Comparison of ENCODE assay signal across 10 mouse cellular contexts in genomic region chr2:167136909-167137308, GRCm38 (mm10). TPM values are rescaled to one million over a fixed set of nuclear protein-coding genes. Genes with fewer than 3 reads are reported as not detected.
DNase-seq lines count a peak whose midpoint lies in the region; ATAC-seq lines count a peak whose summit lies in the region.
"Had no signal": no experiment of that assay in that cellular context is flagged by ENCODE, and none has a peak within 500 bp of the region (broad histone marks: within the 10 kb centered on the region; RNA-seq: fewer than 3 reads in every experiment).

No protein-coding gene starts in this region.

- no peaks in the 10 kb centered on the region for H3K27me3 ChIP-seq in neural tube, embryonic 15.5 days (replicated peaks)
- no peaks in the 10 kb centered on the region for H3K27me3 ChIP-seq in kidney, embryonic 15.5 days

- DNase-seq in cerebellum, postnatal 4 days (ENCODE audit: low spot score in 2 of 2), result peak; percentile 64 to 76
- peak; percentile 90 for DNase-seq in frontal cortex, postnatal 14 days (ENCODE audit: low spot score in 2 of 2)
- peak; percentile 88 for DNase-seq in layer of hippocampus, postnatal 36 days
- DNase-seq in gastrocnemius, postnatal 25 days, result no peak

- no peaks in the 10 kb centered on the region for H3K36me3 ChIP-seq in neural tube, embryonic 15.5 days
- H3K36me3 ChIP-seq in kidney, embryonic 15.5 days, result no peaks in the 10 kb centered on the region
- H3K36me3 ChIP-seq: heart, embryonic 13.5 days; limb, embryonic 13.5 days had no signal

- peak overlapping the region; percentile 60 for H3K27ac ChIP-seq in neural tube, embryonic 15.5 days (replicated peaks)
- H3K27ac ChIP-seq in kidney, embryonic 15.5 days, result no peak overlapping the region
- H3K27ac ChIP-seq: heart, embryonic 13.5 days; limb, embryonic 13.5 days had no signal

- ATAC-seq in neural tube, embryonic 15.5 days (ENCODE audit: low FRiP score), result peak; percentile 78
- no peak for ATAC-seq in kidney, embryonic 15.5 days (replicated peaks; ENCODE audit: low FRiP score)
- no peak for ATAC-seq in erythroid progenitor cell, adult 5-6 weeks (replicated peaks; ENCODE audit: low FRiP score, poor library complexity, severe bottlenecking)
- ATAC-seq in megakaryocyte, adult 5-6 weeks (ENCODE audit: poor library complexity, severe bottlenecking), result no peak

- H3K4me3 ChIP-seq in neural tube, embryonic 15.5 days (replicated peaks), result no peak overlapping the region
- H3K4me3 ChIP-seq in kidney, embryonic 15.5 days (replicated peaks), result no peak overlapping the region
- H3K4me3 ChIP-seq: heart, embryonic 13.5 days; limb, embryonic 13.5 days had no signal

- 0 out of 2 replicates have a peak overlapping the region, but pooled peaks have one; percentile 17 for H3K9ac ChIP-seq in neural tube, embryonic 15.5 days (replicated peaks)
- no peak overlapping the region for H3K9ac ChIP-seq in kidney, embryonic 15.5 days
- H3K9ac ChIP-seq: heart, embryonic 13.5 days; limb, embryonic 13.5 days had no signal

- 22% methylated on average over 14 of the region's 14 CpGs for WGBS in neural tube, embryonic 15.5 days
- WGBS in kidney, embryonic 15.5 days, result 73% methylated on average over 14 of the region's 14 CpGs

- H3K4me1 ChIP-seq in neural tube, embryonic 15.5 days, result peaks cover 19% of the 10 kb centered on the region
- H3K4me1 ChIP-seq in kidney, embryonic 15.5 days, result peaks cover 9% of the 10 kb centered on the region; the same call in 1 of the 2 replicates
- H3K4me1 ChIP-seq: limb, embryonic 13.5 days had no signal

- H3K4me2 ChIP-seq in neural tube, embryonic 15.5 days, result peak overlapping the region; percentile 25
- no peak overlapping the region for H3K4me2 ChIP-seq in kidney, embryonic 15.5 days
- H3K4me2 ChIP-seq: heart, embryonic 13.5 days; limb, embryonic 13.5 days had no signal

- no peaks in the 10 kb centered on the region for H3K9me3 ChIP-seq in neural tube, embryonic 15.5 days (replicated peaks)
- H3K9me3 ChIP-seq in kidney, embryonic 15.5 days (replicated peaks), result no peaks in the 10 kb centered on the region
- H3K9me3 ChIP-seq: heart, embryonic 13.5 days; limb, embryonic 13.5 days had no signal

RNA-seq across cellular contexts. Expression of gene Kcnb1, which starts 53.0 kb away (rescaled TPM):
- total RNA-seq in layer of hippocampus, postnatal 36 days (2021), result 100 to 1,000 TPM in 1 of 2 experiments, 10 to 100 TPM in 1; 94.3 to 107 TPM
- polyA plus RNA-seq in neural tube, embryonic 15.5 days (2015; fragmentation: Nextera tagmentation; extraction: Ambion mirVana), result 3.8 and 3.9 TPM in 2 replicates
- 0.95 and 1.9 TPM in 2 replicates for polyA plus RNA-seq in kidney, embryonic 15.5 days (2015; fragmentation: Nextera tagmentation; extraction: Ambion mirVana)
- total RNA-seq in gastrocnemius, postnatal 25 days (2021), result 10 to 100 TPM; 22.1 to 27.4 TPM
- total RNA-seq in erythroid progenitor cell, adult 5-6 weeks (2015; ENCODE audit: low replicate concordance), result not detected in 2 replicates
- not detected in 2 replicates for total RNA-seq in erythroid progenitor cell, adult 5-6 weeks (2017; ENCODE audit: low replicate concordance)
- 0.07 and 1.6 TPM in 2 replicates for total RNA-seq in megakaryocyte, adult 5-6 weeks (2015)
- total RNA-seq in megakaryocyte, adult 5-6 weeks (2017), result 0.07 and 0.49 TPM in 2 replicates

Comparison
In these comparisons a context has a peak if more than half of its experiments do, and no peak if none do; other contexts are left out.
1. RNA of gene Kcnb1, which starts 53.0 kb away (total RNA-seq): 94.3 to 107 TPM in layer of hippocampus, postnatal 36 days and 22.1 to 27.4 TPM in gastrocnemius, postnatal 25 days; 0.07 to 1.6 TPM in megakaryocyte, adult 5-6 weeks and not detected in erythroid progenitor cell, adult 5-6 weeks; every median in the first group is over 4 times any median in the second.